Comparison of ENCODE assay signal across 7 mouse cellular contexts in the genomic region with DNA sequence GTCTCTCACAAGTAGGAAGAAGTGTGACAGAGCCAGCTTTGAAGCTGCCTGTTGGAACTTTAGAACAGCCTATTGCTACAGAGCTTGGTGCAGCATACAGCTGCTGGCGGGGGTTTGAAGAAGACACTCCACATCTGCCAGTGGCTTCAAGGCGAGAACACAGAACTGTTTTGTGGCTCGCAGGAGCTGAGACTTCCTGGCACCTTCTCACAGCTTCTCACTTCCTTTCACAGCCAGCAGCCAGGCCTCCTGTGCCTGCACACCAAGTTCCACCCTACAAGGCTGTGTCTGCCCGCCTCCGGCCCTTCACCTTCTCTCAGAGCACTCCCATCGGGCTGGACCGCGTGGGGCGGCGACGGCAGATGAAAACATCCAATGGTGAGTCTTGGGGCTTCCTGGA. TPM values are rescaled to one million over a fixed set of nuclear protein-coding genes. Genes with fewer than 3 reads are reported as not detected.
A peak's percentile ranks its signal among the peaks of the same experiment; 100 is the strongest.
DNase-seq lines count a peak whose midpoint lies in the region; ATAC-seq and TF ChIP-seq lines count a peak whose summit lies in the region.

No protein-coding gene starts in this region.

- H3K4me1 ChIP-seq in liver, postnatal 0 days (ENCODE audit: insufficient read depth) = peaks cover 14% of the 10 kb centered on the region
- H3K4me1 ChIP-seq in kidney, embryonic 16.5 days (ENCODE audit: insufficient read depth, low read length) = peaks cover 25% of the 10 kb centered on the region

- peak; percentile 62 for ATAC-seq in common myeloid progenitor, adult 5-6 weeks (replicated peaks; ENCODE audit: low read depth, poor library complexity, severe bottlenecking)
- ATAC-seq in liver, postnatal 0 days = no peak; the same call in 1 of the 2 replicates
- ATAC-seq in kidney, embryonic 16.5 days (ENCODE audit: low FRiP score, low TSS enrichment) = no peak

- no peaks in the 10 kb centered on the region for H3K9me3 ChIP-seq in liver, postnatal 0 days (ENCODE audit: low read length)
- H3K9me3 ChIP-seq in kidney, embryonic 16.5 days (ENCODE audit: low read length) = no peaks in the 10 kb centered on the region

- no peak overlapping the region; the same call in 1 of the 2 replicates for H3K9ac ChIP-seq in liver, postnatal 0 days (replicated peaks)
- no peak overlapping the region for H3K9ac ChIP-seq in kidney, embryonic 16.5 days (replicated peaks; ENCODE audit: low read length)

- peak overlapping the region; percentile 49; the same call in 1 of the 2 replicates for H3K27ac ChIP-seq in liver, postnatal 0 days (ENCODE audit: low read depth)
- no peak overlapping the region for H3K27ac ChIP-seq in kidney, embryonic 16.5 days (ENCODE audit: low read length)

- WGBS in liver, postnatal 0 days (ENCODE audit: insufficient replicate concordance) = 37% methylated on average over 11 of the region's 11 CpGs
- WGBS in kidney, embryonic 16.5 days = 49% methylated on average over 11 of the region's 11 CpGs

- intact Hi-C loops in gastrocnemius, postnatal 14 days (cut with DNase I; ENCODE audit: low total_unique reads) = no loop called here

- peaks cover 3% of the 10 kb centered on the region; the same call in 1 of the 2 replicates for H3K36me3 ChIP-seq in liver, postnatal 0 days (replicated peaks; ENCODE audit: insufficient read depth, low read length)
- H3K36me3 ChIP-seq in kidney, embryonic 16.5 days (ENCODE audit: insufficient read depth, low read length) = peaks cover 11% of the 10 kb centered on the region; the same call in 1 of the 2 replicates

- no peak overlapping the region for H3K4me3 ChIP-seq in liver, postnatal 0 days (ENCODE audit: low read depth, low read length)
- H3K4me3 ChIP-seq in kidney, embryonic 16.5 days (ENCODE audit: low read length) = no peak overlapping the region

- H3K27me3 ChIP-seq in liver, postnatal 0 days (ENCODE audit: insufficient read depth, low read length) = no peaks in the 10 kb centered on the region
- no peaks in the 10 kb centered on the region for H3K27me3 ChIP-seq in kidney, embryonic 16.5 days (ENCODE audit: insufficient read depth, low read length)

- no peak overlapping the region for H3K4me2 ChIP-seq in liver, postnatal 0 days (ENCODE audit: low read depth, low read length)
- H3K4me2 ChIP-seq in kidney, embryonic 16.5 days (replicated peaks; ENCODE audit: low read depth, low read length) = no peak overlapping the region

- peak; percentile 31 to 50 for DNase-seq in lung, postnatal 4 days
- no peak for DNase-seq in lung, postnatal 14 days
- DNase-seq in liver, postnatal 0 days = no peak
- peak; percentile 86 for DNase-seq in thymus, postnatal 25 days
- DNase-seq in gastrocnemius, postnatal 14 days = no peak

- no peak for TF ChIP-seq CTCF in liver, postnatal 0 days (IDR thresholded peaks at IDR 0.05; ENCODE audit: low read depth)

- no peak for TF ChIP-seq EP300 in liver, postnatal 0 days (IDR thresholded peaks at IDR 0.05; ENCODE audit: low read depth)

RNA-seq across cellular contexts. Expression of gene C1qtnf9, which starts 58.7 kb away (rescaled TPM):
- not detected in 2 replicates for total RNA-seq in common myeloid progenitor, adult 5-6 weeks (2017)
- polyA plus RNA-seq in liver, postnatal 0 days (2015; fragmentation: Nextera tagmentation; extraction: Ambion mirVana) = 0.25 and 0.49 TPM in 2 replicates
- polyA plus RNA-seq in kidney, embryonic 16.5 days (2015; fragmentation: Nextera tagmentation; extraction: Ambion mirVana) = 0.41 and 0.56 TPM in 2 replicates
- total RNA-seq in gastrocnemius, postnatal 14 days (2021) = 10 to 100 TPM; 32.0 to 41.9 TPM

Comparison
In these comparisons a context has a peak if more than half of its experiments do, and no peak if none do; other contexts are left out.
1. DNase-seq: peak in lung, postnatal 4 days (2 of 2) and thymus, postnatal 25 days (single experiment); none in lung, postnatal 14 days (single experiment), liver, postnatal 0 days (single experiment) and gastrocnemius, postnatal 14 days (single experiment).
2. RNA of gene C1qtnf9, which starts 58.7 kb away (total RNA-seq): 32.0 to 41.9 TPM in gastrocnemius, postnatal 14 days; not detected in common myeloid progenitor, adult 5-6 weeks; every median in the first group is over 10 times any median in the second.